Mouse (Mus musculus) ES-E14 (cell line): Measurements from ENCODE around the gene Zar1l. TPM values are rescaled to one million over a fixed set of nuclear protein-coding genes. Genes with fewer than 3 reads are reported as not detected.

Experiments
- DNase-seq: peaks from one replicate; pipeline ENCODE4 v3.0.0-alpha.2; 2013; ENCODE audit warnings: low read depth, low spot score
- H3K27ac ChIP-seq: 2 replicates; pipeline ENCODE4 v1.5.1; 2012; ENCODE audit warnings: low read depth, mild to moderate bottlenecking, low read length, moderate library complexity, mixed read lengths; ENCODE audit not compliant: poor library complexity, insufficient read depth, severe bottlenecking
- H3K36me3 ChIP-seq: 2 replicates; pipeline ENCODE4 v1.6.1; 2012; ENCODE audit warnings: mild to moderate bottlenecking, low read length, moderate library complexity, mixed read lengths; ENCODE audit not compliant: control insufficient read depth, poor library complexity, insufficient read depth, severe bottlenecking
- H3K4me1 ChIP-seq, 2 experiments: fragments of 150-350 bp in 1 of 2; sonication (generic) in 1 of 2; 2 replicates each; pipeline ENCODE4 v1.6.1; 2012; ENCODE audit warnings: low read length in 2 of 2, mild to moderate bottlenecking in 1 of 2, mixed read lengths in 1 of 2; ENCODE audit not compliant: control insufficient read depth in 2 of 2, insufficient read depth in 2 of 2, poor library complexity in 1 of 2
- H3K4me3 ChIP-seq, 2 experiments: fragments of 150-350 bp in 1 of 2; sonication (generic) in 1 of 2; 2 replicates each; pipeline ENCODE4 v1.5.1; 2012; ENCODE audit warnings: low read length in 2 of 2, low read depth in 1 of 2, mild to moderate bottlenecking in 1 of 2, mixed read lengths in 1 of 2; ENCODE audit not compliant: insufficient read depth in 1 of 2, poor library complexity in 1 of 2, severe bottlenecking in 1 of 2
- H3K9ac ChIP-seq: 2 replicates; pipeline ENCODE4 v1.6.1; 2012; ENCODE audit warnings: low read depth, mild to moderate bottlenecking, low read length, mixed read lengths; ENCODE audit not compliant: poor library complexity, insufficient read depth, severe bottlenecking
- H3K9me3 ChIP-seq: fragments of 150-350 bp; sonication (generic); 2 replicates; pipeline ENCODE4 v1.6.1; 2012; ENCODE audit warnings: low read depth, mild to moderate bottlenecking, low read length; ENCODE audit not compliant: control insufficient read depth, insufficient read depth
- CHD2 ChIP-seq: IDR thresholded peaks from 2 replicates; pipeline ENCODE4 v1.6.1; 2014; ENCODE audit warnings: mild to moderate bottlenecking, low read depth, low read length, inconsistent platforms
- HCFC1 ChIP-seq: IDR thresholded peaks from 2 replicates; pipeline ENCODE4 v1.6.1; 2012; ENCODE audit warnings: low read length, inconsistent platforms, borderline replicate concordance; ENCODE audit not compliant: insufficient read depth
- MAFK ChIP-seq: IDR thresholded peaks from 2 replicates; pipeline ENCODE4 v1.6.1; 2014; ENCODE audit warnings: mild to moderate bottlenecking, low read depth, low read length, inconsistent platforms; ENCODE audit not compliant: insufficient read depth
- ZC3H11A ChIP-seq: IDR thresholded peaks from 2 replicates; pipeline ENCODE4 v1.6.1; 2012; ENCODE audit warnings: low read depth, mild to moderate bottlenecking, inconsistent platforms, low read length, borderline replicate concordance
- ZNF384 ChIP-seq: IDR thresholded peaks from 2 replicates; pipeline ENCODE4 v1.6.1; 2012; ENCODE audit warnings: low read depth, low read length, inconsistent platforms
- in situ Hi-C, 2 experiments: fragments of 600-800 bp; cut with MboI; formaldehyde crosslinking; loops; one replicate each; pipeline ENCODE4 v1.15.1; 2025; ENCODE audit warnings: low sequenced_read_pairs in 2 of 2, inconsistent platforms in 1 of 2; ENCODE audit not compliant: unreplicated experiment in 2 of 2
- total RNA-seq: library from RNA; depleted of rRNA; stranded (reverse); fragments of 300-350 nt; gene quantifications from 2 replicates; pipeline ENCODE4 v1.2.3, GENCODE M21; 2012

The Zar1l gene
- total RNA-seq, 1 experiment = not detected

DNA sequence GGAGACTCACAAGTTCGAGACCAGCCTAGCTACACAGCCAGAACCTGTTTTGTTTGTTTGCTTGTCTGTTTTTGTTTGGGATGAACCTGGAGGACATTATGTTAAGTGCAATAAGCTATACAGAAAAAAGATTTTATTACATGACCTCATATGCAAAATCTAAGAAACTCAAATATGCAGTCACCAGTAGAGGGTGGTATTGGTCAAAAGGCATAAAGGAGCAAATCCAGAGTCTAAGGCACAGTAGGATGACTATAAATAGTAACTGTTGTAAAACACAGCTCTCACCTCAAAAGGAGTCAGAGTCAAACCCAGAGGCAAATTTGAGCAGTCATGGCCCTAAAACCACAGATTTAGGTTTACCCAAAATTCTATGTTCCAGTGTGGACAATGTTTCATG lies 1.6 kb upstream of the Zar1l start:
- H3K4me1 ChIP-seq = peaks cover 3 to 7% of the 10 kb centered on the region in 2 experiments; a peak in 1 of 4 replicates
- TF ChIP-seq HCFC1 (no peak), MAFK (no peak), ZNF384 (no peak), ZC3H11A (no peak), CHD2 (no peak)
- H3K27ac ChIP-seq = no peak overlapping the region
- no peak overlapping the region for H3K9ac ChIP-seq
- H3K9me3 ChIP-seq = no peaks in the 10 kb centered on the region
- DNase-seq = no peak
- H3K36me3 ChIP-seq = 0 out of 2 replicates have a peak, but pooled peaks cover under 1% of the 10 kb centered on the region
- H3K4me3 ChIP-seq = no peak overlapping the region
- in situ Hi-C loops = no loop called here

DNA sequence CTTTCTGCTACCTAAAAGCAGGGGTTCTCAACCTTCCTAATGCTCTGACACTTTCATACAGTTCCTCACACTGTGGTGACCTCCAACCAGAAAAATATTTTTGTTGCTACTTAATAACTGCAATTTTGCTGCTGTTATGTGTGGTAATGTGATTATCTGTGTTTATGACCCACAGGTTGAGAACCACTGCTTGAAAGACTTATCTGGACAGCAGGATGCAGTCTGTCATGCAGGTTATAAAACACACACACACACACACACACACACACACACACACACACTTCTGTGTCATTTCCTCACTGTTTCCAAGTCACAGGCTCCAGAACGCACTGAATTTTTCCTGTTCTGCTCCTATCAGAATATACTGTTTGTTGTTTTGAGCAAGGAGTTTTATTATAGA lies 3.9 kb downstream of the Zar1l start:
- peaks cover 3 to 7% of the 10 kb centered on the region in 2 experiments; a peak in 1 of 4 replicates for H3K4me1 ChIP-seq
- H3K9ac ChIP-seq = no peak overlapping the region
- no peaks in the 10 kb centered on the region for H3K36me3 ChIP-seq
- TF ChIP-seq ZNF384 = no peak
- TF ChIP-seq MAFK = no peak
- no peak for TF ChIP-seq HCFC1
- TF ChIP-seq ZC3H11A = no peak
- TF ChIP-seq CHD2 = no peak
- DNase-seq = no peak
- no peaks in the 10 kb centered on the region for H3K9me3 ChIP-seq
- no peak overlapping the region for H3K4me3 ChIP-seq
- H3K27ac ChIP-seq = no peak overlapping the region
- in situ Hi-C loops = no loop called here

DNA sequence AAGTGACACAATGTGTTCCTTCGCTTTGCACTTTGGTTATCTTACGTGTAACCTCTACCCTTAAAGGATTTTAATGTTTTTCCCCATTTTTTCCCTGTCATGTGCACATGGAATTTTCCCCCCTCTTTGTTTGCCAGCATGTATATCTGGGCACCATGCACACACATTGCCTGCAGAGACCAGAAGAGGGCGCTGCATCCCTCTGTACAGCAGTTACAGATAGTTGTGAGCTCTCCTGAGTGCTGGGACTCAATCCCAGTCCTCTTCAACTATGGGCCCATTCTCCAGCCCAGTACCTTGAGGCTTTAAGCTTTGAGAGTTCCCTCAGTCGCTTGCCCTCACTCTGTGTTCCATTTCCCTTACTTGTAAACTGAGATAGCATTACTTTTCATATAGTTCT lies 4.7 kb downstream of the Zar1l start:
- no peak overlapping the region for H3K27ac ChIP-seq
- in situ Hi-C loops = no loop called here
- no peak for DNase-seq
- H3K36me3 ChIP-seq = no peaks in the 10 kb centered on the region
- peaks cover 3 to 7% of the 10 kb centered on the region in 2 experiments; a peak in 1 of 4 replicates for H3K4me1 ChIP-seq
- H3K9me3 ChIP-seq = no peaks in the 10 kb centered on the region
- no peak overlapping the region for H3K4me3 ChIP-seq
- TF ChIP-seq MAFK = no peak
- TF ChIP-seq ZC3H11A = no peak
- TF ChIP-seq ZNF384 = no peak
- TF ChIP-seq HCFC1 = no peak
- TF ChIP-seq CHD2 = no peak
- H3K9ac ChIP-seq = no peak overlapping the region

DNA sequence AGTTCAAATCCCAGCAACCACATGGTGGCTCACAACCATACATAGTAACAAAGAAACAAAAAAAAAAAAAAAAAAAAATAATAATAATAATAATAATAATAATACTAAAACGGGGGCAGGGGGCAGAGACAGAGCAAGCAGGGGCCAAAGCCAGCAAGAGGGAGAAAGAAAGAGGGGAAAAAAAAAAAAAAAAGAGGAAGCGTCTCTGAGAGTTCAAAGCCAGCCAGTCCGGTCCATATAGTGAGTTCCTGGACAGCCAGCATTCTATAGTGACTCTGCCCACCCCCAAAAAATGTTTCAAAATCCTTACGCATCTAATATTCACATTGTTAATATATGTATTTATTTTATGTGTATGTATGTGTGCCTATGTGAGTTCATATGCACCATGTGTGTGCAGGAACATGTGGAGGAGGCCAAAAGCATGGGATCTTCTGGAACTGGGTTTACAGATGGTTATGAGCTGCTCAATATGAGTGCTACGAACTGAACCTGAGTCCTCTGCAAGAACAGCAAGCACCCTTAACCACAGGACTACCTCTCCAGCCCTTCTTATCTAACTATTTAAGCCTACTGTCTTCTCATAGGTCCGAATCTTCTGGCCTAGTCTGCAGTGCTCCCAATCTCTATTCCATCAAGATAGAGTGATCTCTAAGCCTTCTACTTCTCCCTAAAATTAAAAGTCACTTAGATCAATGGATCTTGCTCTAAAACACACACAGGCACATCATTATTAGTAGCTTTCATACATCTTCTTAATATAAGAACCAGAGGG lies 7.3 kb downstream of the Zar1l start:
- no peak overlapping the region for H3K27ac ChIP-seq
- H3K4me1 ChIP-seq = no peaks in the 10 kb centered on the region
- in situ Hi-C loops = no loop called here
- TF ChIP-seq ZC3H11A (no peak), MAFK (no peak), CHD2 (no peak)
- H3K9me3 ChIP-seq = no peaks in the 10 kb centered on the region
- no peak overlapping the region for H3K4me3 ChIP-seq
- no peaks in the 10 kb centered on the region for H3K36me3 ChIP-seq
- no peak overlapping the region for H3K9ac ChIP-seq
- no peak for DNase-seq
